Mouse (Mus musculus): Measurements from ENCODE around the gene Pik3ca.

Pik3ca gene

GRCm38 (mm10) chr3:32441710-32442109, 44.2 kb downstream of the Pik3ca start:
- no peak for DNase-seq (ENCODE audit: low spot score in 2 of 2)

GRCm38 (mm10) chr3:32454329-32455021, 57.0 kb downstream of the Pik3ca start:
- peak; percentile 12 to 25 for DNase-seq (ENCODE audit: low spot score in 2 of 2)

GRCm38 (mm10) chr3:32459777-32460176, 62.3 kb downstream of the Pik3ca start:
- no peak for DNase-seq (ENCODE audit: low spot score in 2 of 2)

GRCm38 (mm10) chr3:32467321-32467720, 69.8 kb downstream of the Pik3ca start:
- no peak for DNase-seq (ENCODE audit: low spot score in 2 of 2)

GRCm38 (mm10) chr3:32468411-32468810, 70.9 kb downstream of the Pik3ca start:
- DNase-seq (ENCODE audit: low spot score in 2 of 2): no peak

GRCm38 (mm10) chr3:32470449-32470848, 73.0 kb downstream of the Pik3ca start:
- no peak for DNase-seq (ENCODE audit: low spot score in 2 of 2)

- peak in 1 of 2 experiments; percentile 10 for DNase-seq (ENCODE audit: low spot score in 2 of 2)
Measured at GRCm38 (mm10) chr3:32471098-32471497, 73.6 kb downstream of the Pik3ca start.

GRCm38 (mm10) chr3:32472191-32472900, 74.9 kb downstream of the Pik3ca start:
- DNase-seq (ENCODE audit: low spot score in 2 of 2): peak; percentile 43 to 46

GRCm38 (mm10) chr3:32473184-32473583, 75.7 kb downstream of the Pik3ca start:
- DNase-seq (ENCODE audit: low spot score in 2 of 2): no peak

- no peak for DNase-seq (ENCODE audit: low spot score in 2 of 2)
Measured at GRCm38 (mm10) chr3:32479961-32480360, 82.5 kb downstream of the Pik3ca start.

- no peak for DNase-seq (ENCODE audit: low spot score in 2 of 2)
Measured at GRCm38 (mm10) chr3:32483035-32483434, 85.6 kb downstream of the Pik3ca start.

- no peak for DNase-seq (ENCODE audit: low spot score in 2 of 2)
Measured at GRCm38 (mm10) chr3:32486543-32486942, 89.1 kb downstream of the Pik3ca start.

GRCm38 (mm10) chr3:32488172-32488571, 90.7 kb downstream of the Pik3ca start:
- DNase-seq (ENCODE audit: low spot score in 2 of 2): no peak

GRCm38 (mm10) chr3:32490076-32490927, 92.8 kb downstream of the Pik3ca start:
- DNase-seq (ENCODE audit: low spot score in 2 of 2): no peak

- no peak for DNase-seq (ENCODE audit: low spot score in 2 of 2)
Measured at GRCm38 (mm10) chr3:32490928-32491315, 93.5 kb downstream of the Pik3ca start.

GRCm38 (mm10) chr3:32492097-32493090, 94.9 kb downstream of the Pik3ca start, which contains the start of gene Kcnmb3:
TSS of gene Kcnmb3 (minus strand) at chr3:32492231.
- no peak for DNase-seq (ENCODE audit: low spot score in 2 of 2)

- DNase-seq (ENCODE audit: low spot score in 2 of 2): peak in 1 of 2 experiments; percentile 3
Measured at GRCm38 (mm10) chr3:32494387-32495087, 97.1 kb downstream of the Pik3ca start.

GRCm38 (mm10) chr3:32495088-32495770, 97.8 kb downstream of the Pik3ca start:
- no peak for DNase-seq (ENCODE audit: low spot score in 2 of 2)

GRCm38 (mm10) chr3:32495856-32496710, 98.6 kb downstream of the Pik3ca start:
- no peak for DNase-seq (ENCODE audit: low spot score in 2 of 2)
